Mouse (Mus musculus) adrenal gland, adult 18-20 months (tissue): ENCODE data around the gene Mad1l1. TPM values are rescaled to one million over a fixed set of nuclear protein-coding genes. Genes with fewer than 3 reads are reported as not detected.
"Not testable (repeated sequence)": the region's sequence is repeated elsewhere in the genome, so short reads cannot be mapped to it uniquely, and the experiment has no call there.

Experiments used
- DNase-seq, 2 experiments: peaks; one replicate each; pipeline ENCODE4 v3.0.0; 2021 to 2022; ENCODE audit warnings: low spot score in 2 of 2
- total RNA-seq, 2 experiments: library from RNA; stranded (reverse); gene quantifications; 1 replicate in 1 of 2; 2 replicates in 1 of 2; pipeline ENCODE4 v1.2.3; 2021

Gene Mad1l1
- total RNA-seq, 2 experiments from 2014 or later: 11.4 to 12.9 TPM

- no peak for DNase-seq
These were observed 301.7 kb downstream of the Mad1l1 start for GRCm38 (mm10) chr5:140019616-140020015.

- no peak for DNase-seq
These were observed 302.6 kb downstream of the Mad1l1 start for GRCm38 (mm10) chr5:140018780-140019179.

- DNase-seq: no peak
These were observed 304.5 kb downstream of the Mad1l1 start for GRCm38 (mm10) chr5:140016896-140017295.

DNA sequence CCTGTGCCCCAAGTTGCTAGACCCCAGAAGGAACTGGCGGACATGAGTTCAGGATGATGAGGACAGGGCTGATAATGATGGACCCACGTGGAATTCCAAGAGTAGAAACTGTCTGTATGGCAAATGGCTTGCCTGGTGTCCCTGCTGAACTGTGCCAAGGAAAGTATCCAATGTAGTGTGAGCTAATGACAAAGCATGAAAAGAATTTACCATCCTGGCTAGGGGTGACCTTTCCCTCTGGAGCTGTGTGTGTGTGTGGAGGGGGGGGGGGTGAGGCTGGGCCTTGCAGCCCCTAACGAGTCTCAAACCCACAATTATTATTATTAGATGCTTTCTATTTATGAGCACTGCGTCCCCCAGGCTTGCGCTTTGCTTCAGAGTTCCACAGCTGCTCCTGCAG lies 307.7 kb downstream of the Mad1l1 start:
- DNase-seq: no peak

GRCm38 (mm10) chr5:140012286-140012967 lies 308.9 kb downstream of the Mad1l1 start:
- no peak for DNase-seq

DNA sequence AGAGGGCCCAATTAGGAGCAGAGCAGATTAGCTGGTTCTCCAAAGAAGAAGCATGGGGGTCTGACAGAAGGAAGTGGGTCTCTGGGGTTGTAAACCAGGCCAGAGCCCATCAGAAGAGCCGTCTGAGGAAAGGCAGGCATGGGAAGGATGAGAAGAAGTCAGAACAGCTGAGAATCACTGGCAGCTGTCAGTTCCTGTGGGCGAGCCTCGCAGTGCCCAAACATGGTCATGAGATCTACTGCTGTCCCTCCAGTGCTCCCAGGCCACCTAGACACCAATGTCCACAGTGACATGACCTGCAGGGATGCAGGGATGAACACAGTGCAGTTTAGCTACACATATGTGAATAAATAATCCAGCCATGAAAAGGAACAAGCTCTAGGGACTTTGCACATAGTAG lies 310.9 kb downstream of the Mad1l1 start:
- DNase-seq: no peak

- DNase-seq: no peak
These were observed 312.2 kb downstream of the Mad1l1 start for GRCm38 (mm10) chr5:140009083-140009655.

DNA sequence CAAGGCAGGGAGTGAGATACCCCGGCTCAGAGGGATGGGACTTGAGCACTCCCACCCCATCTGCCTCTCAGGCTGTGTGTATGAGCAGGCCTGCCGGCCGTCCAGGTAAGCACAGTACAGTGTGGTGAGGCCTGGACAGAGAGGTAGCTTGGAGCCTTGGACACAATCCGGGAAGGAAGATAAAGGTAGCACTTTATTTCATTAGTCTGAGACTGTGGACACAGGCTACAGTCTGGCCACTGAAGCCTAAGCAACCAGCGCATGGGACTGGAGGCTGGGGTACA lies 312.9 kb downstream of the Mad1l1 start:
- DNase-seq: no peak

GRCm38 (mm10) chr5:140007656-140008522 lies 313.5 kb downstream of the Mad1l1 start:
- DNase-seq: no peak

DNA sequence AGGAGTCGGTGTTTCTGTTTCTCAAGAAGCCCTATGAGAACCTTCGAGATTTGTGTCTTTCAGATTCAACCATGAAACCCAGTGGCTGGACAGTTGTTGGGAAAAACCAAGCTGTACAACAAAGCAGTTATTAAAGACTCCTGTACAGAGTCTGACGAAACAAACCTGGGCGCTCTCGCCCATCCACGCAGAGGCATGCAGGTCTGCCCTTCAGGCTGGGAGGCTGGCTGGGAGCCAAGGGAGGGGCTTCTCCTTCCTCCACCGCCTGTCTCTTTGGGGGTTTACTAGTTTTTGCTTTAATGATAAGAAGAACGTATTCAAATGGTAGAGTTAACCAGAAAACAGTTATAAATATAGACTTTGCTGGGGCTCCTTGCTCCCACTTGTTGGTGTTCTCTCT lies 314.5 kb downstream of the Mad1l1 start:
- DNase-seq: no peak

DNA sequence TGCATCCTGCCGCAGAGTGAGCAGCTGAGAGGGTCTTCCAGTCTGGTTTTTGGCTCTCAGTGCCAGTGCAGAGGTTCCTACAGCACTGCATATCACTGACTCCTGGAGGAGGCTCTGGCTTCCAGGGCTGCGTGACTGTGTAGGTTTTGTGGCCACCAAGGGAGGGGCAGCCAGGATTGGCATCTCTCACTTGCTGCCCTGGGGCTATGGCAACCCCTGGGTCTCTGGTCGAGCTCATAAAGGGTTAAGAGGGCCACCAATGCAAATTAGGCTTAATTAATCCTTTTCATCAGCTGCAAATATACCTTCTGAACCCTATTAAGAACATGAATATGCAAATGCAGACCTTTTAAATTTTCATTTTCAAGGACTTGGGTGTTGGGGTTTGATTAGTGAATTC lies 318.8 kb downstream of the Mad1l1 start:
- no peak for DNase-seq

- DNase-seq: no peak
These were observed 322.4 kb downstream of the Mad1l1 start for GRCm38 (mm10) chr5:139998916-139999315.

GRCm38 (mm10) chr5:139998321-139998720 lies 323.0 kb downstream of the Mad1l1 start:
- DNase-seq: not testable (repeated sequence)

DNA sequence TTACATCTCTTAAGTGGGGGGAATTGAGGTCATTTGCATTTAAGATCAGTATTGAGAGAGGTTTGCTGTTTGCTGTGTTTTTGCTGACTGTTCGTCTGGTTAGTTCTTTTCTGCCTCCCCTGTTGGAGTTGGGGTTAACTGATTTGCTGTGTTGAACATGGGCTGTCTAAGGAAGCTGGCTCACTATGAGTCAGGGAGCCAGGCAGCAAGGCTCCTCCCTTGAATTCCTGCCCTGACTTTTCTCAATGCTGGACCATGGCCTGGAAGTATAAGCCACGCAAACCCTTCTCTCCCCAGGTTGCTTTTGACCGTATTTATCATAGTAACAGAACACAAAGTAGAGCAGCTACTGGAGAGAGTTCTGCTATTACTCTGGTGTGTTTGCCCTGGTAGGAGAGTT lies 329.8 kb downstream of the Mad1l1 start:
- DNase-seq: no peak

GRCm38 (mm10) chr5:139985073-139985746 lies 336.1 kb downstream of the Mad1l1 start:
- no peak for DNase-seq

GRCm38 (mm10) chr5:139981976-139982375 lies 339.4 kb downstream of the Mad1l1 start:
- no peak for DNase-seq

GRCm38 (mm10) chr5:139979371-139979770 lies 342.0 kb downstream of the Mad1l1 start:
- DNase-seq: no peak

GRCm38 (mm10) chr5:139978525-139979276 lies 342.7 kb downstream of the Mad1l1 start:
- DNase-seq: no peak

- DNase-seq: no peak
These were observed 343.9 kb downstream of the Mad1l1 start for GRCm38 (mm10) chr5:139977476-139977875.

DNA sequence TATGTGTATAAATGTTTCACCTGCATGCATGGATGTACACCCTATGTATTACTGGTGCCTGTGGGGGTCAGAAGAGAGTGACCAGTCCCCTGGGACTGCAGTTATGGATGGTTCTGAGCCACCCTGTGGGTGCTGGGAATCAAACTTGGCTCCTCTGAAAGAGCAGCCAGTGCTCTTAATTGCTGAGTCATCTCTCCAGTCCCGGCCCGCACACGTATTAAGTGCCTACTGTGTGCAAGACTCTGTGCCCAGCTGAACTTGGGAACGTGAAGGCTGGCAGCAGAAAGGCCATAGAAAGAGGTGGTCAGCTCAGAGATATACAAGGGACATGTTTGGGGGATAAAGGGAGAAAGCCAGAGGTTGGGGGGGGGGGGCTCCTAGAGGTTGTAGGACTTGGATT lies 344.8 kb downstream of the Mad1l1 start:
- DNase-seq: no peak

GRCm38 (mm10) chr5:139970186-139970631 lies 351.1 kb downstream of the Mad1l1 start:
- peak; percentile 53 to 55 for DNase-seq
